In the genomic region with DNA sequence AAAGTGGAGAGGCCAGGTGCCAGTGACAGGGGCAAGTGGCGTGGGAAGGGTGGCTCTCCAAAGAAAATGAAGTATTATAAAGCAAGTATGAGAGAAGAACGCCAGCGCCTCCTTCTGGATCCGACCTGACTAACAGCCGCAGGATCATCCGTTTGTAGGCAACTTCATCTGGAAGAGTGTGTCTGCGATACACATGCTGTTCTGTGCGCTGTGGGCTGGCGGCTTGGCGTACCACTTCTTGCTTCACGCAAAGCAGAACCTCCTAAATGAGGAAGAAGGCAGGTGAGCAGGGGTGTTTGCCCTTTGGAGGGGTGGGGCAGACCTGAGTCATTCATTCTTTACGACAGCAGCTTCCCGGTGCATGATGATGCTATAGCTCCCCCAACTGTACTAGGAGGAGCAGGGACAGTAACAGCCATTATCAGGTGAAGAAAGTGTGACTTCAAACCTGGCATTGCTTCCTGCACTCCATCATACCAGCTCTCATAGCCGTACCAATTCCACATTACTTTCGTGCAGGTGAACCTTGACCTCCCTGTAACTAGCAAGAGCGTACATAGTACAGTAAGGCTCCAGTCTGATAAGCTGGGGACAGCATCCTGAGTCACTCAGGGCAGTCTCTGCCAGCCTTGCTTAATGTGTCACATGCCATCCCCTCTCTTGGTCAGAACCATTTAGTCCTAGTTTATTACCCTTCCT, we compare ENCODE assay signal across 13 mouse cellular contexts. TPM values are rescaled to one million over a fixed set of nuclear protein-coding genes. Genes with fewer than 3 reads are reported as not detected.
DNase-seq lines count a peak whose midpoint lies in the region; ATAC-seq and TF ChIP-seq lines count a peak whose summit lies in the region.
"Had no signal": no experiment of that assay in that cellular context is flagged by ENCODE, and none has a peak within 500 bp of the region (broad histone marks: within the 10 kb centered on the region; RNA-seq: fewer than 3 reads in every experiment).

No protein-coding gene starts in this region.

- no peak for ATAC-seq in forebrain, postnatal 0 days
- no peak for ATAC-seq in Patski
- peak; percentile 96 for ATAC-seq in intestine, embryonic 16.5 days

- TF ChIP-seq CTCF in forebrain, postnatal 0 days (IDR thresholded peaks at IDR 0.05; ENCODE audit: low read depth): 0 out of 2 replicates have a peak, but pooled peaks have one; percentile 9
- TF ChIP-seq CTCF in Patski (IDR thresholded peaks at IDR 0.05): peak; percentile 13

- in situ Hi-C loops in Patski (cut with MboI; ENCODE audit: low pct_unique_long_range_greater_than_20kb): no loop called here

- POLR2A ChIA-PET in Patski (lab: Charles Lee): no interaction called here

- no peak overlapping the region for H3K4me2 ChIP-seq in forebrain, postnatal 0 days (ENCODE audit: low read depth)
- H3K4me2 ChIP-seq in intestine, embryonic 16.5 days (ENCODE audit: low read depth, low read length): peak overlapping the region; percentile 26; the same call in 1 of the 2 replicates
- H3K4me2 ChIP-seq: hindbrain, embryonic 15.5 days; lung, embryonic 15.5 days; midbrain, embryonic 12.5 days had no signal

- 68% methylated on average over 16 of the region's 16 CpGs for WGBS in forebrain, postnatal 0 days
- WGBS in forebrain, embryonic 10.5 days: 57% methylated on average over 16 of the region's 16 CpGs
- 47% methylated on average over 16 of the region's 16 CpGs for WGBS in intestine, embryonic 16.5 days

- H3K4me1 ChIP-seq in forebrain, postnatal 0 days (ENCODE audit: insufficient read depth): no peaks in the 10 kb centered on the region
- H3K4me1 ChIP-seq in forebrain, embryonic 10.5 days: no peaks in the 10 kb centered on the region
- peaks cover 8% of the 10 kb centered on the region; the same call in 1 of the 2 replicates for H3K4me1 ChIP-seq in intestine, embryonic 16.5 days (ENCODE audit: control insufficient read depth, insufficient read depth, low read length)
- H3K4me1 ChIP-seq: hindbrain, embryonic 15.5 days; lung, embryonic 15.5 days had no signal

- no peak for DNase-seq in forebrain, postnatal 0 days
- DNase-seq in forebrain, embryonic 10.5 days (ENCODE audit: extremely low spot score, low spot score): no peak
- DNase-seq in A20 (ENCODE audit: low read depth, low spot score): peak; percentile 27
- no peak for DNase-seq in Patski (ENCODE audit: low read depth, low spot score)
- DNase-seq in left cerebral cortex, adult 9 months (ENCODE audit: low spot score in 2 of 2): no peak
- no peak for DNase-seq in frontal cortex, postnatal 10 days (ENCODE audit: low spot score in 2 of 2)
- DNase-seq in right cerebral cortex, adult 2 months (ENCODE audit: low spot score in 2 of 2): no peak
- DNase-seq: cerebellum, adult 11-12 months; gastrocnemius, adult 2 months had no signal

- no peaks in the 10 kb centered on the region for H3K27me3 ChIP-seq in forebrain, postnatal 0 days (ENCODE audit: insufficient read depth, low read length)
- H3K27me3 ChIP-seq in forebrain, embryonic 10.5 days (ENCODE audit: poor library complexity, severe bottlenecking): no peaks in the 10 kb centered on the region
- no peaks in the 10 kb centered on the region for H3K27me3 ChIP-seq in Patski
- H3K27me3 ChIP-seq in intestine, embryonic 16.5 days (replicated peaks; ENCODE audit: control insufficient read depth, insufficient read depth, low read length): no peaks in the 10 kb centered on the region
- H3K27me3 ChIP-seq: hindbrain, embryonic 15.5 days; lung, embryonic 15.5 days had no signal

- no peak overlapping the region for H3K9ac ChIP-seq in forebrain, postnatal 0 days
- no peak overlapping the region for H3K9ac ChIP-seq in intestine, embryonic 16.5 days (ENCODE audit: low read depth, low read length)
- H3K9ac ChIP-seq: hindbrain, embryonic 15.5 days; lung, embryonic 15.5 days; midbrain, embryonic 12.5 days had no signal

- CTCF ChIA-PET in Patski (lab: Charles Lee): interaction anchor here (1.2 to 2.1 kb wide), 3 partner anchors 9 to 54 kb away, joined by 3 to 5 read pairs (median 5); no protein-coding TSS in a partner anchor

- H3K27ac ChIP-seq in forebrain, postnatal 0 days (ENCODE audit: low read depth, low read length): no peak overlapping the region
- no peak overlapping the region for H3K27ac ChIP-seq in forebrain, embryonic 10.5 days
- peak overlapping the region; percentile 74 for H3K27ac ChIP-seq in intestine, embryonic 16.5 days (ENCODE audit: low read length)
- H3K27ac ChIP-seq: gastrocnemius, adult 2 months; hindbrain, embryonic 15.5 days; lung, embryonic 15.5 days; midbrain, embryonic 12.5 days had no signal

- no peaks in the 10 kb centered on the region for H3K9me3 ChIP-seq in forebrain, postnatal 0 days (ENCODE audit: low read length)
- no peaks in the 10 kb centered on the region for H3K9me3 ChIP-seq in forebrain, embryonic 10.5 days
- H3K9me3 ChIP-seq in intestine, embryonic 16.5 days (ENCODE audit: control insufficient read depth, low read length): no peaks in the 10 kb centered on the region
- H3K9me3 ChIP-seq: hindbrain, embryonic 15.5 days; lung, embryonic 15.5 days; midbrain, embryonic 12.5 days had no signal

- peaks cover under 1% of the 10 kb centered on the region; the same call in 1 of the 2 replicates for H3K36me3 ChIP-seq in forebrain, postnatal 0 days (ENCODE audit: insufficient read depth)
- H3K36me3 ChIP-seq in forebrain, embryonic 10.5 days (replicated peaks): no peaks in the 10 kb centered on the region
- no peaks in the 10 kb centered on the region for H3K36me3 ChIP-seq in intestine, embryonic 16.5 days (ENCODE audit: control insufficient read depth, insufficient read depth, low read length)
- H3K36me3 ChIP-seq: hindbrain, embryonic 15.5 days; lung, embryonic 15.5 days; midbrain, embryonic 12.5 days had no signal

- no peak overlapping the region for H3K4me3 ChIP-seq in forebrain, postnatal 0 days (ENCODE audit: low read depth, low read length)
- no peak overlapping the region for H3K4me3 ChIP-seq in forebrain, embryonic 10.5 days
- peak overlapping the region; percentile 15; the same call in 1 of the 2 replicates for H3K4me3 ChIP-seq in intestine, embryonic 16.5 days (ENCODE audit: low read length)
- H3K4me3 ChIP-seq: gastrocnemius, adult 2 months; hindbrain, embryonic 15.5 days; lung, embryonic 15.5 days; midbrain, embryonic 12.5 days had no signal

RNA-seq across cellular contexts. Expression of gene Tmem220, which starts 6.1 kb away (rescaled TPM):
- total RNA-seq in forebrain, postnatal 0 days (2014; rRNA removed): not detected in 2 replicates
- polyA plus RNA-seq in forebrain, postnatal 0 days (2015; fragmentation: Nextera tagmentation; extraction: Ambion mirVana): 0.36 and 0.77 TPM in 2 replicates
- 0.63 and 0.86 TPM in 2 replicates for polyA plus RNA-seq in forebrain, embryonic 10.5 days (2016; fragmentation: Nextera tagmentation; extraction: Ambion mirVana)
- 6.6 TPM for polyA plus RNA-seq in Patski (2021)
- polyA plus RNA-seq in intestine, embryonic 16.5 days (2015; fragmentation: Nextera tagmentation; extraction: Ambion mirVana): 3.4 and 4.6 TPM in 2 replicates

RNA-seq across cellular contexts. Expression of gene Adprm, which starts 21.3 kb away (rescaled TPM):
- 22.2 and 23.2 TPM in 2 replicates for total RNA-seq in forebrain, postnatal 0 days (2014; rRNA removed)
- 24.6 and 26.3 TPM in 2 replicates for polyA plus RNA-seq in forebrain, postnatal 0 days (2015; fragmentation: Nextera tagmentation; extraction: Ambion mirVana)
- polyA plus RNA-seq in forebrain, embryonic 10.5 days (2016; fragmentation: Nextera tagmentation; extraction: Ambion mirVana): 28.5 TPM in 2 replicates
- polyA plus RNA-seq in Patski (2021): 27.9 TPM
- 20.8 and 22.1 TPM in 2 replicates for polyA plus RNA-seq in intestine, embryonic 16.5 days (2015; fragmentation: Nextera tagmentation; extraction: Ambion mirVana)

RNA-seq across cellular contexts. Expression of gene Sco1, which starts 21.4 kb away (rescaled TPM):
- total RNA-seq in forebrain, postnatal 0 days (2014; rRNA removed): 16.0 and 18.3 TPM in 2 replicates
- polyA plus RNA-seq in forebrain, postnatal 0 days (2015; fragmentation: Nextera tagmentation; extraction: Ambion mirVana): 11.9 and 13.9 TPM in 2 replicates
- polyA plus RNA-seq in forebrain, embryonic 10.5 days (2016; fragmentation: Nextera tagmentation; extraction: Ambion mirVana): 21.1 and 22.9 TPM in 2 replicates
- polyA plus RNA-seq in Patski (2021): 16.2 TPM
- 17.7 and 18.6 TPM in 2 replicates for polyA plus RNA-seq in intestine, embryonic 16.5 days (2015; fragmentation: Nextera tagmentation; extraction: Ambion mirVana)

RNA-seq across cellular contexts. Expression of gene Myh3, which starts 47.0 kb away (rescaled TPM):
- 0.24 and 0.54 TPM in 2 replicates for total RNA-seq in forebrain, postnatal 0 days (2014; rRNA removed)
- 0.15 and 0.24 TPM in 2 replicates for polyA plus RNA-seq in forebrain, postnatal 0 days (2015; fragmentation: Nextera tagmentation; extraction: Ambion mirVana)
- 0.28 and 0.37 TPM in 2 replicates for polyA plus RNA-seq in forebrain, embryonic 10.5 days (2016; fragmentation: Nextera tagmentation; extraction: Ambion mirVana)
- 0.01 TPM for polyA plus RNA-seq in Patski (2021)
- 0.50 and 1.1 TPM in 2 replicates for polyA plus RNA-seq in intestine, embryonic 16.5 days (2015; fragmentation: Nextera tagmentation; extraction: Ambion mirVana)
